Mouse (Mus musculus): Measurements from ENCODE around the gene Olfr330.

DNA sequence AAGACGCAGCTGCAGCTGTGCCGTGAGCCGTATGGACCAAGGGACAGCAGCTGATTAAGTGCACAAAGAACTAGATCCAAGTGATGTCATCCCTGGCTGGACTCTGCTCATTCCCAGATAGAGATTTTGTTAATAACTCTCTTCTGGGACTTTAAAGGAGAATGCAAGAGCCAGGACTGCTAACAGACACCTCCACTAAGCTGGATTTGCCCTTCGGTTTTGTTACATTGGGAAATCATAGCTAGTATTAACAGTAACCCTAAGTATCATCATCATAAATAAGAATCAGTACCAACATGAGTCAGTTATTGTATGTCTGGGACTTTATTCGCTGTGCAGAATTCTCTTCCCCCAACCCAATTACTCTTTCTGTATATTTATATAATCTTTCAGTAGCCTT is 11.7 kb upstream of the Olfr330 start, which contains the start of gene Olfr329-ps:
- TF ChIP-seq EP300 (IDR thresholded peaks at IDR 0.05; ENCODE audit: low read depth) (no peak), CTCF (IDR thresholded peaks at IDR 0.05; ENCODE audit: low read depth) (no peak)
